Mouse (Mus musculus): ENCODE data around the gene Gatc. TPM values are rescaled to one million over a fixed set of nuclear protein-coding genes. Genes with fewer than 3 reads are reported as not detected.
A peak's percentile ranks its signal among the peaks of the same experiment; 100 is the strongest.

Gatc gene
- polyA plus RNA-seq, 1 experiment = 12.0 TPM

DNA sequence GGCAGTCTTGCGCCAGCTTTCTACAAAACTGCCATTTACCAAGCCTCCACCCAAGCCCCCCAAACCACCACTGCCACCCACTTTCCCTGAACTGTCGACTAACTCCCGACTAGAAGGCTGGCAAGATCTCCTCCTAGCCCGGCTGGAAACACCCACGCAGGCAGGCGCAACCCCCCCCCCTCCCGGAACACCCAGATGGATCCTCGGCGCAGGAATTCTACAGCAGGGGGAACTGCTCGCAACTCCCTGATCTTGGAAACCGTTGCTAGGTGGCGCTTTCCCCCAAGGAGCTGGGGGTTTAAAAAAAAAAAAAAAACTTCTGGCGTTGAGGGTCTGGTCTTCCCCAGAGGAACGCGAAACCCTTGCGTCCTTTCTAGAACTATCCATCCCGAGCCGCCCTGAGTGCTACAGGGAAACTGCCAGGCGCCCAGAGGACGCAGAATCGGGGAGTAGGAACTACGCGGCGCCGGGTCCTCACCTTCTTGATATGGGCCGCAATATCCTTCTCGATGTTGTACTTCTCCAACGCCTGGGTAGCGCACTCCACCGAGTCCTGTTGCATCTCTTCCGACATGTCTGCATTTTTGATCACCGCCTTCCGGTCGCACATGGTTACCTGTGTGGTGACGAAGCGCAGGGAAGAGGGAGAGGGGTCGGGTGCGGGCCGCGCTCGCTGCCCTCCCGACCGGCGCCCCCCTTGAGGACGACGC lies 40.8 kb downstream of the Gatc start:
- Histone ChIP-seq H3K4me3 (replicated peaks; ENCODE audit: extremely low read depth, low read depth, low read length) (peak overlapping the region; percentile 95), H3K4me1 (ENCODE audit: control insufficient read depth, insufficient read depth, low read length) (peaks cover 13% of the 10 kb centered on the region)
- TF ChIP-seq POLR2A (IDR thresholded peaks at IDR 0.05; ENCODE audit: borderline replicate concordance, extremely low read depth, low read depth, low read length) (no peak), CTCF (IDR thresholded peaks at IDR 0.05; ENCODE audit: insufficient read depth, low read length) (no peak)
- peak; percentile 72 for DNase-seq
- under 1% methylated on average over 46 of the region's 46 CpGs for WGBS

DNA sequence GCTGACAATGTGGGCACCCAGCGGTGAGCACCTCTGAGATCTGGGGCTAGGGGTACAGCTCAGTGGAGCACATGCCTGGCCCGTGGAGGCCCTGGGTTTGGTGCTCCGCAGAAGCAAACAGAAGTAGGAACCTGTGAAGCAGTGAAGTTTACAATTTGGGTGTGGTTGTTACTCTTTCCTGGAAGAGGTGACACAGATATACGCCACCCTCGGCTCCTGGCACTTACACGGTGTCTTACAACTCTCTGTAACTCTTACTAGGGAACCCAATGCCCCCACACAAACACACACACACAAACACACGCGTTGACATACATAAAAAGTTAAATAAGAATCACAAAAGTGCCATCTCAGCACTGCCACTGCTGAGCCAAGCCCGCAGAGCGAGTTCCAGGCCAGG lies 44.6 kb downstream of the Gatc start:
- H3K4me1 ChIP-seq (ENCODE audit: control insufficient read depth, insufficient read depth, low read length) = peaks cover 13% of the 10 kb centered on the region
- WGBS = 50% methylated on average over 10 of the region's 10 CpGs
- H3K4me3 ChIP-seq (replicated peaks; ENCODE audit: extremely low read depth, low read depth, low read length) = no peak overlapping the region
- TF ChIP-seq POLR2A (IDR thresholded peaks at IDR 0.05; ENCODE audit: borderline replicate concordance, extremely low read depth, low read depth, low read length) = no peak
- no peak for TF ChIP-seq CTCF (IDR thresholded peaks at IDR 0.05; ENCODE audit: insufficient read depth, low read length)
- no peak for DNase-seq

- no peak overlapping the region for H3K4me3 ChIP-seq (replicated peaks; ENCODE audit: extremely low read depth, low read depth, low read length)
- DNase-seq = no peak
- H3K4me1 ChIP-seq (ENCODE audit: control insufficient read depth, insufficient read depth, low read length) = peaks cover 10% of the 10 kb centered on the region
- TF ChIP-seq CTCF (IDR thresholded peaks at IDR 0.05; ENCODE audit: insufficient read depth, low read length) (no peak), POLR2A (IDR thresholded peaks at IDR 0.05; ENCODE audit: borderline replicate concordance, extremely low read depth, low read depth, low read length) (no peak)
- 94% methylated on average over 8 of the region's 8 CpGs for WGBS
These were observed 46.8 kb downstream of the Gatc start for GRCm38 (mm10) chr5:115294173-115294572.

DNA sequence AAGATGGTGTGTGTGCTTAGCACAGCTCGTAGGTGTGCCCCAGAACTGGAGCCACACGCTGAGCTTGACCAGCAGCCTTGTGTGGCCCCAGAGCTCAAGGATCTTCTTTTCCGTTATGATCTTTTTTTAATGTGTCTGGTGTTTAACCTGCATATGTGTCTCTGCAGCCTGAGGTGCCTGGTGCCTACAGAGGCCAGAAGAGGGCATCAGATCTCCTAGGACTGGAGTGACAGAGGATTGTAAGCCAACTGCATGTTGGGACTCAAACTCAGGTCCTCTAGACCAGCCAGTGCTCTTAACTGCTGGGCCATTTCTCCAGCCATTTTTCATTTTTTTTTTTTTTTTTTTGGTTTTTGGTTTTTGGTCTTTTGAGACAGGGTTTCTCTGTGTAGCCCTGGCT lies 56.2 kb downstream of the Gatc start:
- TF ChIP-seq POLR2A (IDR thresholded peaks at IDR 0.05; ENCODE audit: borderline replicate concordance, extremely low read depth, low read depth, low read length) = no peak
- TF ChIP-seq CTCF (IDR thresholded peaks at IDR 0.05; ENCODE audit: insufficient read depth, low read length) = peak; percentile 49
- peaks cover 4% of the 10 kb centered on the region for H3K4me1 ChIP-seq (ENCODE audit: control insufficient read depth, insufficient read depth, low read length)
- no peak for DNase-seq
- WGBS = 87% methylated on average over 3 of the region's 3 CpGs
- H3K4me3 ChIP-seq (replicated peaks; ENCODE audit: extremely low read depth, low read depth, low read length) = no peak overlapping the region

Other genes with a start within 250 kb of the Gatc start
- not detected in 2 replicates for gene Gm10401, start 242.9 kb downstream of the Gatc start, polyA plus RNA-seq (2012; rRNA removed)
- 44.9 and 54.3 TPM in 2 replicates for gene Acads, start 221.8 kb downstream of the Gatc start, polyA plus RNA-seq (2012; rRNA removed)
- gene Unc119b, start 206.2 kb downstream of the Gatc start, polyA plus RNA-seq (2012; rRNA removed) = 50.0 and 52.8 TPM in 2 replicates
- gene Mlec, start 183.0 kb downstream of the Gatc start, polyA plus RNA-seq (2012; rRNA removed) = 44.1 and 53.8 TPM in 2 replicates
- gene Cabp1, start 146.8 kb downstream of the Gatc start, polyA plus RNA-seq (2012; rRNA removed) = 3.2 and 6.9 TPM in 2 replicates
- gene Pop5, start 105.3 kb downstream of the Gatc start, polyA plus RNA-seq (2012; rRNA removed) = 51.5 and 55.4 TPM in 2 replicates
- gene Rnf10, start 68.3 kb downstream of the Gatc start, polyA plus RNA-seq (2012; rRNA removed) = 133 and 160 TPM in 2 replicates
- gene Coq5, start 61.5 kb downstream of the Gatc start, polyA plus RNA-seq (2012; rRNA removed) = 7.7 and 11.5 TPM in 2 replicates
- 314 and 332 TPM in 2 replicates for gene Dynll1, start 40.2 kb downstream of the Gatc start, polyA plus RNA-seq (2012; rRNA removed)
- 46.0 and 49.0 TPM in 2 replicates for gene Srsf9, start 14.0 kb downstream of the Gatc start, polyA plus RNA-seq (2012; rRNA removed)
- gene Triap1, start within 50 bp of the Gatc start, polyA plus RNA-seq (2012; rRNA removed) = 9.2 and 10.8 TPM in 2 replicates
- gene Cox6a1, start 7.8 kb upstream of the Gatc start, polyA plus RNA-seq (2012; rRNA removed) = 2,050 and 2,118 TPM in 2 replicates
- 0.91 and 1.9 TPM in 2 replicates for gene Msi1, start 88.4 kb upstream of the Gatc start, polyA plus RNA-seq (2012; rRNA removed)
- gene Pla2g1b, start 125.1 kb upstream of the Gatc start, polyA plus RNA-seq (2012; rRNA removed) = 38.0 and 46.8 TPM in 2 replicates
- gene Sirt4, start 143.5 kb upstream of the Gatc start, polyA plus RNA-seq (2012; rRNA removed) = 36.5 and 38.3 TPM in 2 replicates
- 214 and 226 TPM in 2 replicates for gene Pxn, start 165.5 kb upstream of the Gatc start, polyA plus RNA-seq (2012; rRNA removed)
- gene Rplp0, start 218.3 kb upstream of the Gatc start, polyA plus RNA-seq (2012; rRNA removed) = 1,185 and 1,411 TPM in 2 replicates
- 36.8 and 52.8 TPM in 2 replicates for gene Gcn1l1, start 224.1 kb upstream of the Gatc start, polyA plus RNA-seq (2012; rRNA removed)